Mouse (Mus musculus) C2C12 (cell line): Measurements from ENCODE around the gene Emg1.

Experiments
- CTCF ChIP-seq: IDR thresholded peaks from one replicate; pipeline ENCODE4 v1.5.1; 2011; ENCODE audit not compliant: control insufficient read depth, insufficient read depth, insufficient read length
- MYOG ChIP-seq: IDR thresholded peaks from one replicate; pipeline ENCODE4 v1.6.1; 2011; ENCODE audit not compliant: control insufficient read depth, insufficient read length; ENCODE audit errors: extremely low read depth

- TF ChIP-seq MYOG (no peak), CTCF (no peak)
Observed at GRCm38 (mm10) chr6:124746296-124746605, 34.3 kb upstream of the Emg1 start.
